Mouse (Mus musculus) ES-Bruce4 (cell line): ENCODE measurements around the gene Six5. TPM values are rescaled to one million over a fixed set of nuclear protein-coding genes. Genes with fewer than 3 reads are reported as not detected.
A peak's percentile ranks its signal among the peaks of the same experiment; 100 is the strongest.

Experiments used
- H3K27ac ChIP-seq: 2 replicates; pipeline ENCODE4 v1.5.1; 2012; ENCODE audit warnings: low read length, inconsistent platforms; ENCODE audit not compliant: insufficient read depth
- H3K27me3 ChIP-seq: 2 replicates; pipeline ENCODE4 v1.6.1; 2012; ENCODE audit warnings: mild to moderate bottlenecking, low read length, inconsistent platforms; ENCODE audit not compliant: control insufficient read depth, poor library complexity, insufficient read depth, severe bottlenecking
- H3K36me3 ChIP-seq: 2 replicates; pipeline ENCODE4 v1.6.1; 2012; ENCODE audit warnings: inconsistent platforms, mild to moderate bottlenecking, low read length, moderate library complexity; ENCODE audit not compliant: control insufficient read depth, poor library complexity, insufficient read depth, severe bottlenecking
- H3K4me1 ChIP-seq: one replicate; pipeline ENCODE4 v1.8.1; 2011; ENCODE audit warnings: low read length; ENCODE audit not compliant: control insufficient read depth, insufficient read depth
- H3K4me3 ChIP-seq: 2 replicates; pipeline ENCODE4 v1.5.1; 2011; ENCODE audit warnings: low read depth, mild to moderate bottlenecking, low read length
- H3K9ac ChIP-seq: 2 replicates; pipeline ENCODE4 v1.6.1; 2012; ENCODE audit warnings: low read depth, mild to moderate bottlenecking, inconsistent platforms; ENCODE audit not compliant: poor library complexity, severe bottlenecking
- H3K9me3 ChIP-seq: replicated peaks from 2 replicates; pipeline ENCODE4 v1.6.1; 2012; ENCODE audit warnings: mild to moderate bottlenecking, low read length, inconsistent platforms; ENCODE audit not compliant: control insufficient read depth, poor library complexity, insufficient read depth, severe bottlenecking
- CTCF ChIP-seq: IDR thresholded peaks from one replicate; pipeline ENCODE4 v1.8.1; 2011; ENCODE audit warnings: low read depth, low read length
- EP300 ChIP-seq: IDR thresholded peaks from 2 replicates; pipeline ENCODE4 v1.6.1; 2011; ENCODE audit warnings: low read depth, low read length; ENCODE audit not compliant: insufficient read depth
- POLR2A ChIP-seq: IDR thresholded peaks from one replicate; pipeline ENCODE4 v1.8.1; 2011; ENCODE audit warnings: low read length; ENCODE audit not compliant: insufficient read depth
- polyA plus RNA-seq: library from polyadenylated mRNA; stranded (reverse); fragments of >200 nt; gene quantifications from 2 replicates; pipeline ENCODE4 v1.2.4, GENCODE M21; 2011; ENCODE audit warnings: low read depth; ENCODE audit not compliant: missing spikeins, insufficient read depth, insufficient read length

The Six5 gene
- polyA plus RNA-seq, 1 experiment: 2.7 TPM

DNA sequence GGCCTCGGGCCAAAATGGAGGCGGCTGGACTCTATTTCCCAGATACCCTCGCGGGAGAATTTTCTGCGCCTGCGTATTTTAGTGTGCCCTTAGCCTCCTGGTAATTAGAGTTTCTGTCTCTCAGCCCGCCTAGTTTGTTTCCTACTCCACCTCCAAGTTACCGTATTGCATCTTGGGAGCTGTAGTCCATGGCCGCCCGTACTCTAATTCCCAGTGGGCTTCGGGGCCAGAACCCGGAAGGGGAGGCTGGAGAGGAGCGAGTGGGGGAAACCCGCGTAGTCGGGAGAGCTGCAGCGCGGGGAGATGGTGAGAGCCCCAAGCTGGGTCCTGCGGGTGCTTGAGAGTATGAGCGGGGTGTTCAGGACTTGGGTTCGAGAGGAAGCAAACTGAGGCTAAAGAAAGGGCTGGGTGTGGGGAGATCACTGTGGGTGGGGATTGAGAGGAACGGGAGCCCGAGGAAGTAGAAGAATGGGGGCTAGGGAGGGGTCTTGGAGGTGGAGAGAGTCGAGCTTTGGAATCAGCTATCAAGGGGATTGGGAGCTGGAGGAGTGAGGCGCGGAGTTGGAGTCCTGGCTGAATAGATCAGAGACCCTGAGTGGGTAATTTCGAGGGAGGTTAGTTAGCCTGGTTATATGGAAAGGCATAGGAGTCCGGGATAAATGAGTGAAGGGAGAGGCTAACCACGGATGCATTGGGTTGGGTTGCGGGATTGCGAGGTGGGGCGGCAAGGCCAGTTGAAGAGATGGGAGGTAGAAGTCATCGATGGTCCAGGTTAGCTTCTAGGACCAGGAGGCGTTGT, 25.4 kb downstream of the Six5 start, which contains the start of gene Fbxo46:
TSS of gene Fbxo46 (plus strand) at position 229 of the 799 bp plus-strand sequence.
- no peaks in the 10 kb centered on the region for H3K4me1 ChIP-seq
- no peak within 1 kb of the TSS for H3K27ac ChIP-seq
- peak within 1 kb of the TSS; percentile 91 for H3K4me3 ChIP-seq
- TF ChIP-seq CTCF: no peak
- TF ChIP-seq POLR2A: peak; percentile 66
- H3K36me3 ChIP-seq: no peaks in the 10 kb centered on the region
- peaks cover 6% of the 10 kb centered on the region for H3K27me3 ChIP-seq
- peaks cover 7% of the 10 kb centered on the region for H3K9me3 ChIP-seq
- peak within 1 kb of the TSS; percentile 85 for H3K9ac ChIP-seq

DNA sequence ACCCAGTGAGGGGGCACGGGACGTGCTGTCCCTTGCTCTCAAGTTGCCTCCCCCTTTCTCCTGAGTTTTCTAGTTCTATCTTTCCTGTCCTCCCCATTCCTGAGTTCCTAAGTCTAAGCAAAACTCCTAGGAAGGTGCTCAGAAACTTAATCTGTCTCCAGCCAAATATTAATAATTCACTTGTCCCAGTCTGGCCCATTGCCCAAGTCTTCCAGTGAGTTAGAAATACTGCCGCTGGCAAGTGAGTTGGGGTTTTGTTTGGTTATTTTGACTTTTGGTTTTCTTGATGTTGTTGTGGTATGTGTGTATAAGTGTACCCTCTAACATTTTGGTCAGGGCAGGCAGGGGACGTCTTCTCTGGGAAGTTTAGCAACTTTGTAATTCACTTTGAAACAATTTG, 27.3 kb downstream of the Six5 start:
- Histone ChIP-seq H3K9ac (no peak overlapping the region), H3K27ac (no peak overlapping the region), H3K36me3 (no peaks in the 10 kb centered on the region), H3K27me3 (peaks cover 6% of the 10 kb centered on the region), H3K9me3 (peaks cover 7% of the 10 kb centered on the region), H3K4me1 (no peaks in the 10 kb centered on the region), H3K4me3 (no peak overlapping the region)
- TF ChIP-seq EP300: no peak
- no peak for TF ChIP-seq POLR2A
- TF ChIP-seq CTCF: no peak

DNA sequence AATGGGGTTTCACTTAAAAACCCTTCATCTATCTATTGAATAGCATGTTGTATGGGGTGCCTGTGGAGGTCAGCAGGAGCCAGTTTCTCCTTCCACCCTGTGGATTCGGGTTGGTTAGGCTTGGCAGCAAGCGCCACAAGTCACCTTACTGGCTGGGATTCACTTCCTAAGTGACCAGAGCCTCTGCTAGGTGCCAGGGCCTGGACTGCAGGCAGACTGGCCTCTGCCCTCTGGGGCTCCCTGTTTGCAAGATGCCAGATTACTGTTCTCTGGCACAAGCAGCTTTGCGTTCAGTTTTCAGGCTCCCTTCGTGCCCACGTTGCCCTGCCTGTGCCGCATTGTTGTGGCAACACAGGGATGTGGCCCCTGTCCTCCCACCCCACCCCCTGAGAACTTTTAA, 30.3 kb downstream of the Six5 start:
- H3K4me1 ChIP-seq: no peaks in the 10 kb centered on the region
- no peak overlapping the region for H3K27ac ChIP-seq
- no peaks in the 10 kb centered on the region for H3K27me3 ChIP-seq
- H3K9ac ChIP-seq: no peak overlapping the region
- H3K9me3 ChIP-seq: no peaks in the 10 kb centered on the region
- H3K4me3 ChIP-seq: no peak overlapping the region
- no peaks in the 10 kb centered on the region for H3K36me3 ChIP-seq
- no peak for TF ChIP-seq EP300
- no peak for TF ChIP-seq POLR2A
- no peak for TF ChIP-seq CTCF

DNA sequence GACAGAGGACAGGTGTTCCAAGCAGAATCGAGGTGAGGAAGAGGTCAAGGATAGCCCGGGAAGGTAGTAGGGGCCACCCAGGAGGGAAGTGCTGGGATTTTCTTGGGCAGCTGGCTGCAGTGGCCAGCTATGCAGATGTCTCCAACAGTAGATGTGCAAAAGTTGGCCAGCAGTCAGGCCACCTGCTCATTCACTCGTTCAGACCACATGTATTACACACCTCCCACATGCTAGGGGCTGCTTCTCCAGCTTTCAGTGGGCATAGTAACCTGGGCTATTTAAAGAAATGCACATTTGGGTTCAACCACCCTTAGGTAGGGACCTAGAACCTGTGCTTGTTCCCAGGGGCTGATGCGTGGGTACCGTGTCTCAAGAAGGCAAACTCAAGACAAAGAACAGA, 33.4 kb downstream of the Six5 start:
- TF ChIP-seq POLR2A (no peak), EP300 (no peak)
- no peaks in the 10 kb centered on the region for H3K36me3 ChIP-seq
- H3K4me3 ChIP-seq: no peak overlapping the region
- no peaks in the 10 kb centered on the region for H3K9me3 ChIP-seq
- H3K27me3 ChIP-seq: no peaks in the 10 kb centered on the region
- H3K9ac ChIP-seq: no peak overlapping the region
- no peaks in the 10 kb centered on the region for H3K4me1 ChIP-seq
- H3K27ac ChIP-seq: no peak overlapping the region

DNA sequence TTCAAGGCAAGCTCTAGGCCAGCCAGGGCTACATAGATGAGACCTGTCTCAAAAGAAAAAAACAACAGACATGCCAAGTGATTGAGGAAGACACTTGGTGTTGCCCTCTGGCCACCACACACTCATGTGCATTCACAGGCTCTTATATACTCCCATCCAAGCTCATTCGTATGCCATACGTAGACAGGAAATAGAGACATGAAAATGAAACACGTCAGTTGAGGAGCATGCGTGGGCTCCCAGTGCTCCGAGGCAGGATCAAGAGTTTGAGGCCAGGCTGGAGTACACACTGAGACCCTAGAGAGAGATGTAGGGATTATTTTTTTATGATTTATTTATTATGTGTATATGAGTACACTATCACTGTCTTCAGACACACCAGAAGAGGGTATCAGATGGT, 35.0 kb downstream of the Six5 start:
- TF ChIP-seq EP300: no peak
- Histone ChIP-seq H3K9ac (no peak overlapping the region), H3K27me3 (no peaks in the 10 kb centered on the region)

DNA sequence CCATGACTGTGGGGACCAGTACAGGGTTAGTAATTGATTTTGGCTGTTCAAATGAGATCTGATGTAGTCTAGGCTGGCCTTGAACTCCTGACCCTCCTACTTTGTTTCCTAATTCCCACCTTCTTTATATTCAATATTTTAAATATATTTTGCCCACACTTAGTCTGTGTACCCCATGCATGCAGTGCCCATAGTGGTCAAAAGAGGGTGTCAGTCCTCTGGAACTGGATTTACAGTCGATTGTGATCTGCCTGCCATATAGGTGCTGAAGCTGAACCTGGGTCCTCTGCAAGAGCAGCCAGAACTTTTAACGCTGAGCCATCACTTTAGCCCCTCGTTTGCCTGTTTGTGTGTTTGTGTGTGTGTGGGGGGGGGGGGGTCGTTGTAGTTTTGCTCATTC, 36.3 kb downstream of the Six5 start:
- peak overlapping the region; percentile 27; the same call in 1 of the 2 replicates for H3K9ac ChIP-seq
- H3K9me3 ChIP-seq: no peaks in the 10 kb centered on the region
- peak overlapping the region; percentile 58; the same call in 1 of the 2 replicates for H3K27ac ChIP-seq
- no peaks in the 10 kb centered on the region for H3K36me3 ChIP-seq
- H3K4me1 ChIP-seq: no peaks in the 10 kb centered on the region
- TF ChIP-seq POLR2A (no peak), CTCF (no peak), EP300 (no peak)
- H3K27me3 ChIP-seq: no peaks in the 10 kb centered on the region
- no peak overlapping the region for H3K4me3 ChIP-seq

More for the DNA sequence above, 35.0 kb downstream of the Six5 start:
- no peaks in the 10 kb centered on the region for H3K4me1 ChIP-seq
- H3K27ac ChIP-seq: no peak overlapping the region
- no peaks in the 10 kb centered on the region for H3K9me3 ChIP-seq
- no peak overlapping the region for H3K4me3 ChIP-seq
- no peaks in the 10 kb centered on the region for H3K36me3 ChIP-seq
